Mouse (Mus musculus) olfactory bulb, adult 2 months (tissue): ENCODE measurements around the gene Hist1h3d.
"Not testable (repeated sequence)": the region's sequence is repeated elsewhere in the genome, so short reads cannot be mapped to it uniquely, and the experiment has no call there.

ENCODE experiments used
- CTCF ChIP-seq: fragments of 200-500 bp; IDR thresholded peaks from 2 replicates; pipeline ENCODE4 v1.5.1; 2012; ENCODE audit warnings: low read depth, mild to moderate bottlenecking, low read length, moderate library complexity; ENCODE audit not compliant: insufficient read depth
- POLR2A ChIP-seq: fragments of 200-500 bp; IDR thresholded peaks from 2 replicates; pipeline ENCODE4 v1.6.1; 2012; ENCODE audit warnings: mild to moderate bottlenecking, low read depth, low read length, moderate library complexity; ENCODE audit not compliant: insufficient read depth

- not testable (repeated sequence) for TF ChIP-seq CTCF, POLR2A
Measured at GRCm38 (mm10) chr13:23533560-23534367, 41.8 kb upstream of the Hist1h3d start, which contains the start of gene Hist1h2af.
